Mouse (Mus musculus) spleen, adult 2 months (tissue): Measurements from ENCODE around the gene Klk1.

Experiments
- CTCF ChIP-seq: fragments of 200-500 bp; IDR thresholded peaks from 2 replicates; pipeline ENCODE4 v1.5.1; 2011; ENCODE audit warnings: mild to moderate bottlenecking, inconsistent platforms; ENCODE audit not compliant: insufficient read depth, insufficient read length, insufficient replicate concordance; ENCODE audit errors: extremely low read depth
- POLR2A ChIP-seq: fragments of 200-500 bp; IDR thresholded peaks from 2 replicates; pipeline ENCODE4 v1.6.1; 2011; ENCODE audit warnings: low read depth, low read length, inconsistent platforms

- TF ChIP-seq POLR2A = no peak
- TF ChIP-seq CTCF = no peak
Observed at GRCm38 (mm10) chr7:44241163-44241562, 16.0 kb downstream of the Klk1 start.
